Mouse (Mus musculus) stomach, embryonic 16.5 days (tissue): Measurements from ENCODE around the gene Anapc15. TPM values are rescaled to one million over a fixed set of nuclear protein-coding genes. Genes with fewer than 3 reads are reported as not detected.

Source experiments
- ATAC-seq: fragments of 200-750 bp; cut with Nextera tagmentation; 2 replicates; pipeline ENCODE4 v1.8.0; 2017; ENCODE audit warnings: moderate number of reproducible peaks, moderate TSS enrichment; ENCODE audit not compliant: insufficient read depth, low FRiP score
- H3K27ac ChIP-seq: fragments of 300-500 bp; sonication (generic); 2 replicates; pipeline ENCODE4 v1.5.1; 2014; ENCODE audit warnings: low read length
- H3K27me3 ChIP-seq: fragments of 300-500 bp; sonication (generic); 2 replicates; pipeline ENCODE4 v1.6.1; 2014; ENCODE audit warnings: low read length, control low read depth, mixed read lengths; ENCODE audit not compliant: control insufficient read depth, insufficient read depth
- H3K36me3 ChIP-seq: fragments of 300-500 bp; sonication (generic); 2 replicates; pipeline ENCODE4 v1.6.1; 2014; ENCODE audit warnings: low read length; ENCODE audit not compliant: control insufficient read depth, insufficient read depth
- H3K4me1 ChIP-seq: fragments of 300-500 bp; sonication (generic); 2 replicates; pipeline ENCODE4 v1.6.1; 2014; ENCODE audit warnings: low read length, control low read depth, mixed read lengths; ENCODE audit not compliant: control insufficient read depth, insufficient read depth
- H3K4me2 ChIP-seq: fragments of 300-500 bp; sonication (generic); 2 replicates; pipeline ENCODE4 v1.6.1; 2014; ENCODE audit warnings: low read depth, low read length, mixed read lengths
- H3K4me3 ChIP-seq: fragments of 300-500 bp; sonication (generic); replicated peaks from 2 replicates; pipeline ENCODE4 v1.5.1; 2014; ENCODE audit warnings: mild to moderate bottlenecking, low read length
- H3K9ac ChIP-seq: fragments of 300-500 bp; sonication (generic); 2 replicates; pipeline ENCODE4 v1.6.1; 2014; ENCODE audit warnings: low read length
- H3K9me3 ChIP-seq: fragments of 300-500 bp; sonication (generic); replicated peaks from 2 replicates; pipeline ENCODE4 v1.6.1; 2016; ENCODE audit warnings: low read length, control low read depth; ENCODE audit not compliant: control insufficient read depth
- WGBS: fragments of 180-500 bp; shearing (Covaris S2); extraction: QIAGEN DNeasy Blood & Tissue Kit; methylation state at CpG from one replicate; pipeline ENCODE4 v1.1.7; 2014; 5-methylcytosine and 5-hydroxymethylcytosine counted together
- polyA plus RNA-seq: library from polyadenylated mRNA; unstranded; fragments of >200 nt; fragmentation: Nextera tagmentation; extraction: Ambion mirVana; gene quantifications from 2 replicates; pipeline ENCODE4 v1.2.1, GENCODE M21; 2015

Anapc15 gene
- polyA plus RNA-seq, 1 experiment from 2014 or later = 55.9 TPM

- H3K36me3 ChIP-seq = no peaks in the 10 kb centered on the region
- H3K9ac ChIP-seq = no peak overlapping the region
- no peak overlapping the region for H3K27ac ChIP-seq
- H3K4me1 ChIP-seq = peaks cover 5% of the 10 kb centered on the region; the same call in 1 of the 2 replicates
- 82% methylated on average over 3 of the region's 3 CpGs for WGBS
- H3K27me3 ChIP-seq = no peaks in the 10 kb centered on the region
- ATAC-seq = no peak
- H3K4me2 ChIP-seq = no peak overlapping the region
- no peaks in the 10 kb centered on the region for H3K9me3 ChIP-seq
- H3K4me3 ChIP-seq = no peak overlapping the region
Measured at GRCm38 (mm10) chr7:101928093-101928492, 64.6 kb downstream of the Anapc15 start.

DNA sequence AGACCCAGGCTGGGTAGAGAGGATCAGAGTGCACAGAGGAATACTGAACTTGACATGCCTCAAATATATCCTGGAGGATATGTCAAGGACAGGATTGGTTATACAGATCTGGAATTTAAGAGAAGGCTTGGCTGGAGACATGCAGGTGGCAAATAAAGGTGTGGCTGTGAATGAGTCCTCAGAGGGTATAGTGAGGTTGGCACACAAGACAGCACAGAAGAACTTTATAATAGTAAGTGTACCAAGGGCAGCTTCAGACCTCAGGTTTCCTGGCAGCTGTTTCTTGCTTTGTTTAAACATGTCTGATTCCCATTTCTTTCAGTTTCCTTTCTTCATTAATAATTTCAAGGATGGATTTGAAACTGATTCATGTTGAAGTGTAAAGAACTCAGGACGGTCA lies 69.0 kb downstream of the Anapc15 start:
- no peaks in the 10 kb centered on the region for H3K9me3 ChIP-seq
- H3K36me3 ChIP-seq = no peaks in the 10 kb centered on the region
- no peaks in the 10 kb centered on the region for H3K27me3 ChIP-seq
- no peak for ATAC-seq
- H3K4me2 ChIP-seq = peak overlapping the region; percentile 79
- peaks cover 14% of the 10 kb centered on the region; the same call in 1 of the 2 replicates for H3K4me1 ChIP-seq
- H3K9ac ChIP-seq = no peak overlapping the region
- H3K4me3 ChIP-seq = peak overlapping the region; percentile 90
- H3K27ac ChIP-seq = 0 out of 2 replicates have a peak overlapping the region, but pooled peaks have one; percentile 38
- 64% methylated on average over 1 of the region's 1 CpGs for WGBS

DNA sequence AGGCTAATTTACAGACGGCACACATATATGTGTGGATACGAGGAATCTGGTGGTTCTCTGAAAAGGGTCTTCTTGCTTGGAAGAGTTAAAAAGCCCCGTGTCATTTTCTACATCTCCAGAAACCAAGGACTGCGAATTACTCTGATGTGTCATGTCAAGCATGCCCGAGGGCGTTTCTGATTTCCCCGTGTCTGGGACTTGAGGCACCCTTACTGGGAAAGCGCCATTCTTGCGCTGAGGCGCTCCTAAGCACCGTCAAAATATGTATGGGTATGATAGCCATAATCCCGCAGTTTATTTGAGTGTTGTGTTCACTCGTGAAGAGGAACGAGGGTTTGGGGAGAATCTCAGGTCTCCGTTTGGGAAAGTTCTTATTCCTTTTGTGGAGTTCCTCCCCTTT lies 69.8 kb downstream of the Anapc15 start:
- Histone ChIP-seq H3K27me3 (no peaks in the 10 kb centered on the region), H3K4me2 (peak overlapping the region; percentile 79), H3K27ac (peak overlapping the region; percentile 94), H3K4me3 (peak overlapping the region; percentile 90), H3K9ac (peak overlapping the region; percentile 87), H3K4me1 (peaks cover 14% of the 10 kb centered on the region; the same call in 1 of the 2 replicates), H3K36me3 (no peaks in the 10 kb centered on the region), H3K9me3 (no peaks in the 10 kb centered on the region)
- ATAC-seq = 0 out of 2 replicates have a peak, but pooled peaks have one; percentile 15
- whole genome bisulfite sequencing = 3% methylated on average over 15 of the region's 15 CpGs

GRCm38 (mm10) chr7:101933751-101934240 lies 70.3 kb downstream of the Anapc15 start, which contains the start of the genes Lrrc51 and Numa1:
Gene Lrrc51 (minus strand): TSS chr7:101933895.
Gene Numa1 (plus strand): TSS chr7:101934111.
- Histone ChIP-seq H3K9ac (peak within 1 kb of the TSS; percentile 87), H3K27ac (peak within 1 kb of the TSS; percentile 94), H3K36me3 (no peaks in the 10 kb centered on the region), H3K4me2 (peak within 1 kb of the TSS; percentile 79), H3K9me3 (no peaks in the 10 kb centered on the region), H3K4me1 (peaks cover 14% of the 10 kb centered on the region; the same call in 1 of the 2 replicates), H3K4me3 (peak within 1 kb of the TSS; percentile 90), H3K27me3 (no peaks in the 10 kb centered on the region)
- WGBS = under 1% methylated on average over 40 of the region's 40 CpGs
- peak; percentile 98 for ATAC-seq

DNA sequence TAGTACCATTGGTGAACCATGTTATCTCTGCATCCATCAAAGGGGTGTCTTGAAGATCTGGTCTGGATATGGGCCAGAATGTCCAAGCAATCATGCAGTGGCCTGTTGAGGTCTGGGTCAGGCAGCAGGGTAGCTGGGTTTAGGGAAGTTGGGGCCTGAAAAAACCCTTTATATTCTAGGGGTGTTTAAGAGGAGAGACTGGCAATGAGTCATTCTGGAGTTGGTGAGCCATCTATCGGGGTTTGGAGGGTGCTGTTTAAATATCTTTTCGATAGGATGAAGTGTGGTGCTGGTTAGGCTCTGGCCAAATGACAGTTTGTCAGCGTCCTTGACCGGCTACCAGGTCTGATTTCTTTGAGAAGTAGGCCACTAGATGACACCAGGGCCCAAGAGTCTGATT lies 72.4 kb downstream of the Anapc15 start:
- no peak overlapping the region for H3K4me3 ChIP-seq
- no peaks in the 10 kb centered on the region; the same call in 1 of the 2 replicates for H3K36me3 ChIP-seq
- 87% methylated on average over 4 of the region's 4 CpGs for WGBS
- no peaks in the 10 kb centered on the region for H3K9me3 ChIP-seq
- H3K4me2 ChIP-seq = no peak overlapping the region
- H3K4me1 ChIP-seq = peaks cover 14% of the 10 kb centered on the region; the same call in 1 of the 2 replicates
- no peak overlapping the region for H3K27ac ChIP-seq
- no peaks in the 10 kb centered on the region for H3K27me3 ChIP-seq
- ATAC-seq = no peak
- H3K9ac ChIP-seq = peak overlapping the region; percentile 18; the same call in 1 of the 2 replicates

DNA sequence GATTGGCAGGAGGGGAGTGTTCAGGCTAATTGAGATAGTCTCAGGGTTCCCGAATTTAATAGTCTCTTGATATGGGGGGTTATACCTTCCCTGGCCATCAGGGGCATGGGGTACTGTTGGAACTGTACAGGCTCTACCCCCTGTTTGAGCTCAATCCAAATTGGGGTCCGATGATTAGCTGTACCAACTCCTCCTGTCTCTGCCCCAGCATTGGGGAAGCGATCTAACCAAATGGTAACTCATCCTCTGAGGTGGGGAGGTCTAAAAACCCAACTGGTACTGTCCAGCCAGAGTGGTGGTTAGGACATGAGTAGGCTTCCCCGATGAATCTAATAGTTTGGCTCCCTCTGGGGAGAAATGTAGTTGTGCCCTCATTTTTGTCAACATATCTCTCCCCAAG lies 73.5 kb downstream of the Anapc15 start:
- WGBS = 92% methylated on average over 4 of the region's 4 CpGs
- H3K36me3 ChIP-seq = no peaks in the 10 kb centered on the region; the same call in 1 of the 2 replicates
- H3K4me3 ChIP-seq = no peak overlapping the region
- no peak overlapping the region for H3K9ac ChIP-seq
- no peak for ATAC-seq
- H3K27me3 ChIP-seq = no peaks in the 10 kb centered on the region
- no peak overlapping the region for H3K4me2 ChIP-seq
- no peaks in the 10 kb centered on the region for H3K9me3 ChIP-seq
- H3K27ac ChIP-seq = no peak overlapping the region
- H3K4me1 ChIP-seq = peaks cover 14% of the 10 kb centered on the region; the same call in 1 of the 2 replicates

GRCm38 (mm10) chr7:101937569-101937968 lies 74.1 kb downstream of the Anapc15 start:
- ATAC-seq = no peak

DNA sequence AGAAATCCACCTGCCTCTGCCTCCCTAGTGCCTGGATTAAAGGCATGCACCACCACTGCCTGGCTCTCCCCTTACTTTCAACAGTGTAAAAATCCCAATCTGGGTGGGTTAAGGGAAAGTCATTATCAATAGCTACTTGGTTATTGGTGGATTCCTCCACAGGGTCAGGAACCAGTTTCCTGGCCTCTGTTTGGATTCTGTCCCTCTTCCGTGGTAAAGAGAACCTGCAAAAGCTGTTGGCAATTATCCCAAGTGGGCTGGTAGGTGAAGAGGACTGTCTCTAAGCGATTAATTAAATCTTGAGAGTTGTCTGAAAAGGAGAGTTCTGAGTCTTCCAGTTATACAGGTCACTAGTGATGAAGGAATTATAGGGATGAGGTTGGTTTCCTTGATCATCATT lies 74.8 kb downstream of the Anapc15 start:
- Histone ChIP-seq H3K36me3 (no peaks in the 10 kb centered on the region; the same call in 1 of the 2 replicates), H3K27me3 (no peaks in the 10 kb centered on the region), H3K27ac (no peak overlapping the region), H3K9me3 (no peaks in the 10 kb centered on the region), H3K4me3 (no peak overlapping the region), H3K9ac (no peak overlapping the region), H3K4me1 (0 out of 2 replicates have a peak, but pooled peaks cover 8% of the 10 kb centered on the region), H3K4me2 (no peak overlapping the region)
- WGBS = 75% methylated on average over 2 of the region's 2 CpGs
- no peak for ATAC-seq

More at GRCm38 (mm10) chr7:101937569-101937968, 74.1 kb downstream of the Anapc15 start:
- Histone ChIP-seq H3K36me3 (no peaks in the 10 kb centered on the region; the same call in 1 of the 2 replicates), H3K27me3 (no peaks in the 10 kb centered on the region), H3K9me3 (no peaks in the 10 kb centered on the region), H3K4me2 (no peak overlapping the region), H3K4me3 (no peak overlapping the region), H3K4me1 (0 out of 2 replicates have a peak, but pooled peaks cover 9% of the 10 kb centered on the region), H3K9ac (no peak overlapping the region), H3K27ac (no peak overlapping the region)
- WGBS = 90% methylated on average over 4 of the region's 4 CpGs

DNA sequence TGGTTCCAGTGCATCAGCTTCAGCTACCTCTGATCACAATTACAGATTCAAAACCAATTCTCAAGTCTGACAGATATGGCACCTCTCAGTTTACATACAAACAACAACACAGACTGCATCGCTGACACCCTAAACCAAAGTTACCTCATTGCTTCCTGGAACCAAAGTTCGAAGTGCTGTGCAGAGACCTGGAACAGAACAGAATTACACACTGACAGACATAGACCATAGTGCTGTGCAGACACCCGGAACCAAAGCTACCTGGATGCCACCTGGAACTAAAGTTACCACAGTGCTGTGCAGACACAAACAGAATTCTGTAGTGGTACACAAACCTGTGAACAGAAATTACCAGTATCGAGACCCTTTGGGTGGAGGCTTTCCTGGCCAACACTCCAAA lies 76.2 kb downstream of the Anapc15 start:
- no peak for ATAC-seq
- no peaks in the 10 kb centered on the region for H3K9me3 ChIP-seq
- WGBS = 93% methylated on average over 4 of the region's 4 CpGs

More for the DNA sequence above, 76.2 kb downstream of the Anapc15 start:
- H3K4me2 ChIP-seq = no peak overlapping the region
- H3K27ac ChIP-seq = no peak overlapping the region
- 0 out of 2 replicates have a peak, but pooled peaks cover 8% of the 10 kb centered on the region for H3K4me1 ChIP-seq
- no peak overlapping the region for H3K4me3 ChIP-seq
- H3K27me3 ChIP-seq = no peaks in the 10 kb centered on the region
- H3K36me3 ChIP-seq = no peaks in the 10 kb centered on the region; the same call in 1 of the 2 replicates
- H3K9ac ChIP-seq = no peak overlapping the region
